Mouse (Mus musculus) intestine, postnatal 0 days (tissue): Measurements from ENCODE around the gene Ptprk. TPM values are rescaled to one million over a fixed set of nuclear protein-coding genes. Genes with fewer than 3 reads are reported as not detected.

ENCODE experiments used
- ATAC-seq: fragments of 200-750 bp; cut with Nextera tagmentation; 2 replicates; pipeline ENCODE4 v1.8.0; 2017; ENCODE audit warnings: mild to moderate bottlenecking, moderate TSS enrichment, moderate library complexity
- H3K27ac ChIP-seq: fragments of 300-500 bp; sonication (generic); 2 replicates; pipeline ENCODE4 v1.5.1; 2014; ENCODE audit warnings: mild to moderate bottlenecking, low read depth, low read length, moderate library complexity
- H3K27me3 ChIP-seq: fragments of 300-500 bp; sonication (generic); replicated peaks from 2 replicates; pipeline ENCODE4 v1.6.1; 2014; ENCODE audit warnings: low read length, mixed read lengths; ENCODE audit not compliant: control insufficient read depth, insufficient read depth
- H3K36me3 ChIP-seq: fragments of 300-500 bp; sonication (generic); 2 replicates; pipeline ENCODE4 v1.6.1; 2014; ENCODE audit warnings: mild to moderate bottlenecking, moderate library complexity; ENCODE audit not compliant: control insufficient read depth, insufficient read depth
- H3K4me1 ChIP-seq: fragments of 300-500 bp; sonication (generic); replicated peaks from 2 replicates; pipeline ENCODE4 v1.6.1; 2014; ENCODE audit warnings: antibody characterized with exemption, low read length, mixed read lengths; ENCODE audit not compliant: control insufficient read depth, insufficient read depth
- H3K4me2 ChIP-seq: fragments of 300-500 bp; sonication (generic); replicated peaks from 2 replicates; pipeline ENCODE4 v1.6.1; 2014; ENCODE audit warnings: low read depth, mild to moderate bottlenecking, moderate library complexity
- H3K4me3 ChIP-seq: fragments of 300-500 bp; sonication (generic); 2 replicates; pipeline ENCODE4 v1.5.1; 2014; ENCODE audit warnings: low read depth, low read length
- H3K9ac ChIP-seq: fragments of 300-500 bp; sonication (generic); 2 replicates; pipeline ENCODE4 v1.6.1; 2014; ENCODE audit warnings: mild to moderate bottlenecking, low read depth, low read length
- H3K9me3 ChIP-seq: fragments of 300-500 bp; sonication (generic); 2 replicates; pipeline ENCODE4 v1.6.1; 2016; ENCODE audit warnings: mixed run types; ENCODE audit not compliant: control insufficient read depth
- CTCF ChIP-seq: sonication (generic); IDR thresholded peaks from 2 replicates; pipeline ENCODE4 v1.5.1; 2016; ENCODE audit warnings: low read depth, mild to moderate bottlenecking, control low read depth, antibody characterized with exemption, moderate library complexity
- WGBS: fragments of 180-500 bp; shearing (Covaris S2); extraction: QIAGEN DNeasy Blood & Tissue Kit; methylation state at CpG from one replicate; pipeline ENCODE4 v1.1.7; 2014; 5-methylcytosine and 5-hydroxymethylcytosine counted together
- polyA plus RNA-seq: library from polyadenylated mRNA; unstranded; fragments of >200 nt; fragmentation: Nextera tagmentation; extraction: Ambion mirVana; gene quantifications from 2 replicates; pipeline ENCODE4 v1.2.1, GENCODE M21; 2015

Ptprk gene
- polyA plus RNA-seq, 1 experiment from 2014 or later: 29.5 TPM

DNA sequence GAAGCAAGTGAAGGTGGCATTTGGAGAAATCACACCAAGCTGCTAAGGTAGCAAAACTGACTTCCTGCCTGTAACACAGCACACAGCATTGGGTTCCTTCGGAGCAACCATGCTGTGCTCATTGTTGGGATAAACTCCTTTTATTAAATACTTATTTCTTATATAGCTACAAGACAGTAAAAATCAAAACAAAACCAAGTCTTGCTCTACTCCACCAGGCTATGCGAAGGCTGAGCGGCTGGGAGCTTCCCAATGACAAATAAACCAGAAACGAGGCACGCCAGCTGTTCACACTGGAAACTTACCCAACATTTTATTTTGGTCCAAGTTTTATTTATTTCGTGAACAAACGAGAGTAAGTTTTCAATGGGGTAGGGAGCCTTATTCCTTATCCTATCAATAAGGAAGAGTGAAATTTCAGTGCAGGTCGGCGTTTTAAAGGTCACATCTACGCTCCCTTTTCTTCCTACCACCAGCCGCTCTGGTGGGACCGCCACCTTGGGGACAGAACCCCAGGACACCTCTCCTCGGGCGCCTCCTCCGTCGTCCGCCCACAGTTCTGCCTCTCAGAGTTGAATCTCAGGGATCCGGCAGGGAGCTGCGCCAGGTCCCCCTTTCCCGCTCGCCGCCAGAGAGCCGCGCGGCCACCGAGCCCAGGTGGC is 498 bp upstream of the Ptprk start:
- peak overlapping the region; percentile 87 for H3K4me3 ChIP-seq
- H3K27ac ChIP-seq: peak overlapping the region; percentile 95
- H3K9ac ChIP-seq: peak overlapping the region; percentile 92
- TF ChIP-seq CTCF: 0 out of 2 replicates have a peak, but pooled peaks have one; percentile 16
- under 1% methylated on average over 26 of the region's 26 CpGs for WGBS
- peak; percentile 48; the same call in 1 of the 2 replicates for ATAC-seq
- H3K27me3 ChIP-seq: no peaks in the 10 kb centered on the region
- H3K36me3 ChIP-seq: no peaks in the 10 kb centered on the region
- 0 out of 2 replicates have a peak, but pooled peaks cover 2% of the 10 kb centered on the region for H3K4me1 ChIP-seq
- peak overlapping the region; percentile 75 for H3K4me2 ChIP-seq
- H3K9me3 ChIP-seq: no peaks in the 10 kb centered on the region

DNA sequence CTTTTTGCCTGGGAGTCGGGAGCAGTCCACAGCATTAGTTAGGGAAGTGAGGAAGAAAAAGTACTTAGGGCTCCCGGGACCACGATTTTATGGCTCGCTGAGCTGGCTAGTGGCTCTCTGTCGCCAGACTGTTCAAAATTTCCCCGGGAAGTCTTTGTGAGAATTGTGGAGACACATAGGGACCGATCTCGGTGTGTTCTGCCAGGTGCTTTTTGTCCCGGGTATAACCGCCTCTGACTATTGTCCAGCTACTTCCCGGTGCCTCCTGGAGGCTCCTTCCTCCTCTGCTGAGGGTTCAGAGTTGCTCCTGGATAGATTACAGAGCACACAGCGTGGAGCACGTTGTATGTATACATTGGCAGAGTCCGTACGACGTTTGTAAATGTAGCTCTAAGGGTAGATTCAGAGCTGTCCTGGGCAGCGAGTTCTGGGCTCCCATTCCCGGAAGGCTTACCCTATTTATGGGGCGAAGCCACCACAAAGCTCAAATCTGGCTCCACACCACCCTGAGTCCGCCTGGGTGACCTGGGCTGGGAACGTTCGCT is 943 bp downstream of the Ptprk start:
- Histone ChIP-seq H3K36me3 (no peaks in the 10 kb centered on the region), H3K4me3 (peak overlapping the region; percentile 87), H3K4me2 (peak overlapping the region; percentile 75), H3K4me1 (0 out of 2 replicates have a peak, but pooled peaks cover 4% of the 10 kb centered on the region), H3K27ac (peak overlapping the region; percentile 95), H3K9me3 (no peaks in the 10 kb centered on the region), H3K9ac (peak overlapping the region; percentile 92), H3K27me3 (no peaks in the 10 kb centered on the region)
- TF ChIP-seq CTCF: no peak
- 0% methylated on average over 22 of the region's 22 CpGs for WGBS
- ATAC-seq: peak; percentile 61

DNA sequence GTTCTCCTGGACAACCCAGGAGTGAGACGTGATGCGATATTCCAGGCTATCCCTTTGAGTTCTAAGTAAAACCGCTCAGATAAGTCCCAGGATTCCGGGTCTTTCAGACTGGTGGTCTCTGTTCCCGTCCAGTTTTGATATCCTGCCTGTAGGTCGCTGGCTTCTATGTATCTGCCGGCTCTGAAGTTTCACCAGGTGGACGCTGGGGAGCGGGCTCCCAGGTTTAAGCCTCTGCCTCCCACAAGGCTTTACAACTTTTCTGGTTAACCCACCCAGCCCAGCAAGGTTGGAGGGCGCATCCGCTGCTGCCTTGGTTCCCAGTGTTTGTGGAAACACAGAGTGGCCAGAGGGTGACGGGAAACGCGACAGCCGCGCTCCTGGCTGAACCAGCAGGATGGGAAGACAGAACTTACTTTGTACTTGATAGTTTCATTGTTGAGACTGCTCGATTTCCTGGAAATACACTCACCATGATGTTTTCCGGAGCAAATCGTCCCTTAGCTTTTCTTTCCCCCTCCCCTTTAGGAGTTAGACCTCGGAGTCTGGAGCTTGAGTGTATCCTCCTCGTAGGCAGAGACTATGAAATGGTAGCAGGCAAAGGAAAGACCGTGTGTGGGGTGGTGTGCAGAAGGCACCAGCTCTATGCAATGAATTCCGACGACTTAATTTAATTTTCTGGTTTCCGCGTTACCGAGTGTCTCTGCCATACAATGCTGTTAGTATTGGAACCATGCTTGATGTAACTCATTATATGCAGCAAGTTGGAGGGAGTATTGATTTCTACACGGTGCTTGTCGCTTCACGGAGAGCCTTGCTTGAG is 1.6 kb downstream of the Ptprk start:
- 2% methylated on average over 30 of the region's 30 CpGs for WGBS

GRCm38 (mm10) chr10:28078270-28078669 is 3.6 kb downstream of the Ptprk start:
- H3K9ac ChIP-seq: no peak overlapping the region
- 84% methylated on average over 1 of the region's 1 CpGs for WGBS
- H3K9me3 ChIP-seq: no peaks in the 10 kb centered on the region
- no peak overlapping the region for H3K4me3 ChIP-seq
- H3K4me2 ChIP-seq: no peak overlapping the region
- H3K27me3 ChIP-seq: no peaks in the 10 kb centered on the region
- H3K36me3 ChIP-seq: no peaks in the 10 kb centered on the region
- ATAC-seq: no peak
- peak; percentile 58 for TF ChIP-seq CTCF
- H3K27ac ChIP-seq: no peak overlapping the region
- 0 out of 2 replicates have a peak, but pooled peaks cover 4% of the 10 kb centered on the region for H3K4me1 ChIP-seq

More for the DNA sequence above, 1.6 kb downstream of the Ptprk start:
- Histone ChIP-seq H3K4me2 (peak overlapping the region; percentile 75), H3K27ac (peak overlapping the region; percentile 95), H3K9me3 (no peaks in the 10 kb centered on the region), H3K4me1 (0 out of 2 replicates have a peak, but pooled peaks cover 4% of the 10 kb centered on the region), H3K4me3 (peak overlapping the region; percentile 87), H3K36me3 (no peaks in the 10 kb centered on the region), H3K9ac (peak overlapping the region; percentile 92), H3K27me3 (no peaks in the 10 kb centered on the region)
- ATAC-seq: peak; percentile 14; the same call in 1 of the 2 replicates
- TF ChIP-seq CTCF: peak; percentile 0; the same call in 1 of the 2 replicates

DNA sequence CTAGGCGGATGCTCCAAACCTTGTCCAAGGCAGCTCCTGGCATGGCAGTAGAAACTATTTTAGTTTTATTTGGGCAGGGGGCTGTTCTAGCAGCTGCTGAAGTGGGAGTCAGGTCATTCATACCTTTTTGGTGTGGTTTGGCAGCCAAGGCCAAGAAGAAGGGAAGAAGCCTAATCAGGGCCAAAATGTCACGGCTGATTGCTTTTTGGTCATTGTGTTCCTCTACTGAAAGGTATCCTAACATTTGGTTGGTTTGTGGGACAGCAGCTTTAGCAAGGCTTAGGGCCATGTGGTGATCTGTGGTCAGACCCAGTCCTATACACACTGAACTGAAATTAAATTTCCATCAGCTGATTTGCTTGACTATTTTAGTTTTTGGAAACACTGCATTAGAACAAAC is 6.6 kb downstream of the Ptprk start:
- TF ChIP-seq CTCF: no peak
- Histone ChIP-seq H3K36me3 (no peaks in the 10 kb centered on the region), H3K9ac (no peak overlapping the region), H3K27ac (no peak overlapping the region), H3K9me3 (no peaks in the 10 kb centered on the region), H3K4me3 (no peak overlapping the region), H3K4me1 (0 out of 2 replicates have a peak, but pooled peaks cover 4% of the 10 kb centered on the region), H3K27me3 (no peaks in the 10 kb centered on the region), H3K4me2 (no peak overlapping the region)
- ATAC-seq: no peak
- 97% methylated on average over 2 of the region's 2 CpGs for WGBS

DNA sequence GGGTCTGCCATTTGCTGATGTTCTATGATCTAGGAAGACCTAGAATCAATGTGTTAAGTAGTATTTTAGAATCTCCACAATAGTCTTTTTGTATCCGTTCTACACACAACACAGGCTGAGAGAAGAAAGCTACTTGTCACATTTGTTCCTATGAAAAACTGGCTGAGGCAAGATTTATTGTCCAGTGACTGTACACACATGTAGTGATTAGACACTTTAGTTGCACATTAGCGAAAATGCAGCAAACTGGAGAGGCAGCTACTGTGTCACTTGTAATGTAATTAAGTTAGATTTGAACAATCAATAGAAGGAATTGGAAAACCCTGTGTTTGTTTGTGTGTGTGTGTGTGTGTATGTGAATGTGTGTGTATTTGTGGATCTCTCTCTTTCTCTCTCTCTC is 8.6 kb downstream of the Ptprk start:
- TF ChIP-seq CTCF: no peak
- Histone ChIP-seq H3K36me3 (no peaks in the 10 kb centered on the region), H3K4me3 (no peak overlapping the region), H3K9ac (no peak overlapping the region), H3K4me1 (0 out of 2 replicates have a peak, but pooled peaks cover 9% of the 10 kb centered on the region), H3K27ac (no peak overlapping the region), H3K4me2 (no peak overlapping the region; the same call in 1 of the 2 replicates), H3K27me3 (no peaks in the 10 kb centered on the region), H3K9me3 (no peaks in the 10 kb centered on the region)
- ATAC-seq: peak; percentile 63
- WGBS: 47% methylated on average over 2 of the region's 2 CpGs
